Mouse (Mus musculus): ENCODE data around the gene Trpc3. TPM values are rescaled to one million over a fixed set of nuclear protein-coding genes. Genes with fewer than 3 reads are reported as not detected.

Gene Trpc3
- polyA plus RNA-seq (2012; rRNA removed) (0.16 and 0.23 TPM in 2 replicates), polyA plus RNA-seq (2014; fragmentation: Nextera tagmentation; extraction: Ambion mirVana) (0.15 and 0.35 TPM in 2 replicates)

GRCm38 (mm10) chr3:36689392-36690291 is at the start of gene Trpc3:
Gene Trpc3, minus strand, starts transcription at chr3:36690167.
- Histone ChIP-seq H3K27ac (no peak within 1 kb of the TSS), H3K4me2 (ENCODE audit: low read depth) (peak within 1 kb of the TSS; percentile 63), H3K4me3 (ENCODE audit: insufficient read depth in 1 of 2, low read depth in 2 of 2, low read length in 2 of 2) (peak within 1 kb of the TSS; percentile 39 to 49), H3K36me3 (replicated peaks; ENCODE audit: control insufficient read depth, insufficient read depth, low read depth) (no peaks in the 10 kb centered on the region), H3K4me1 (replicated peaks; ENCODE audit: control insufficient read depth in 2 of 2, insufficient read depth in 2 of 2, low read length in 1 of 2) (no peaks in the 10 kb centered on the region), H3K9me3 (ENCODE audit: control insufficient read depth, low read length) (no peaks in the 10 kb centered on the region), H3K9ac (replicated peaks) (no peak within 1 kb of the TSS; the same call in 1 of the 2 replicates), H3K27me3 (ENCODE audit: control insufficient read depth, insufficient read depth, low read length) (peaks cover 28% of the 10 kb centered on the region)
- DNase-seq (ENCODE audit: low read depth in 3 of 3, low spot score in 3 of 3) (no peak), ATAC-seq (ENCODE audit: insufficient read depth) (no peak)
- WGBS (ENCODE audit: insufficient replicate concordance), result under 1% methylated on average over 89 of the region's 91 CpGs
- no peak for TF ChIP-seq EP300 (IDR thresholded peaks at IDR 0.05; ENCODE audit: low read depth)
- TF ChIP-seq CTCF (IDR thresholded peaks at IDR 0.05; ENCODE audit: low read depth), result 0 out of 2 replicates have a peak, but pooled peaks have one; percentile 18

- no peak overlapping the region for H3K9ac ChIP-seq (replicated peaks)
- H3K9me3 ChIP-seq (ENCODE audit: control insufficient read depth, low read length), result no peaks in the 10 kb centered on the region
- H3K27ac ChIP-seq, result no peak overlapping the region
- WGBS (ENCODE audit: insufficient replicate concordance), result 49% methylated on average over 4 of the region's 4 CpGs
- H3K4me3 ChIP-seq (ENCODE audit: insufficient read depth in 1 of 2, low read depth in 2 of 2, low read length in 2 of 2), result no peak overlapping the region
- no peaks in the 10 kb centered on the region for H3K4me1 ChIP-seq (replicated peaks; ENCODE audit: control insufficient read depth in 2 of 2, insufficient read depth in 2 of 2, low read length in 1 of 2)
- no peak overlapping the region for H3K4me2 ChIP-seq (ENCODE audit: low read depth)
- ATAC-seq (ENCODE audit: insufficient read depth) (no peak), DNase-seq (ENCODE audit: low read depth in 3 of 3, low spot score in 3 of 3) (no peak)
- no peaks in the 10 kb centered on the region for H3K36me3 ChIP-seq (replicated peaks; ENCODE audit: control insufficient read depth, insufficient read depth, low read depth)
- TF ChIP-seq CTCF (IDR thresholded peaks at IDR 0.05; ENCODE audit: low read depth), result no peak
- TF ChIP-seq EP300 (IDR thresholded peaks at IDR 0.05; ENCODE audit: low read depth), result no peak
- no peaks in the 10 kb centered on the region for H3K27me3 ChIP-seq (ENCODE audit: control insufficient read depth, insufficient read depth, low read length)
These were observed 48.1 kb upstream of the Trpc3 start for GRCm38 (mm10) chr3:36738071-36738470.

DNA sequence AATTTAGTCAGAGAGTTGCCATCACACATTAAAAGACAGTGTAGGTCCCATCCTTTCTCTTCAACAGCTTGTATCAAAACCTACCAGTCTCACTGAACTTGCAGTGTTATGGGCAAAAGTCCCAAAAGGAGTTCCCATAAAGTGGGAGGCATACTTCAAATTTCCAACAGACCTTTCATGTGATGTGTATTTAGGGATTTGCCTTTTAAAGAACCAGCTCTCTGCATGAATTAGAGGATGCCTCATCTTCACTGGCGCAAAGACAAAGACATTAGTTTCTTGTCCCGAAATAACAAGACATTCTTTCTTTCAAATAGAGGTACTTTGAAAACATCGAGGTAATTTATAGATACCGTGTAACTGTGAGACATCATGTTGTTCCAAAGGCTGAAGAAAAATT is 43.1 kb upstream of the Trpc3 start:
- Histone ChIP-seq H3K9me3 (ENCODE audit: control insufficient read depth, low read length) (no peaks in the 10 kb centered on the region), H3K27ac (no peak overlapping the region), H3K36me3 (replicated peaks; ENCODE audit: control insufficient read depth, insufficient read depth, low read depth) (no peaks in the 10 kb centered on the region), H3K9ac (replicated peaks) (no peak overlapping the region), H3K4me3 (ENCODE audit: insufficient read depth in 1 of 2, low read depth in 2 of 2, low read length in 2 of 2) (no peak overlapping the region), H3K4me1 (replicated peaks; ENCODE audit: control insufficient read depth in 2 of 2, insufficient read depth in 2 of 2, low read length in 1 of 2) (no peaks in the 10 kb centered on the region), H3K27me3 (ENCODE audit: control insufficient read depth, insufficient read depth, low read length) (no peaks in the 10 kb centered on the region), H3K4me2 (ENCODE audit: low read depth) (no peak overlapping the region)
- 75% methylated on average over 4 of the region's 4 CpGs for WGBS (ENCODE audit: insufficient replicate concordance)
- ATAC-seq (ENCODE audit: insufficient read depth), result no peak
- no peak for DNase-seq (ENCODE audit: low read depth in 3 of 3, low spot score in 3 of 3)
- TF ChIP-seq EP300 (IDR thresholded peaks at IDR 0.05; ENCODE audit: low read depth), result no peak
- no peak for TF ChIP-seq CTCF (IDR thresholded peaks at IDR 0.05; ENCODE audit: low read depth)

- no peaks in the 10 kb centered on the region for H3K9me3 ChIP-seq (ENCODE audit: control insufficient read depth, low read length)
- ATAC-seq (ENCODE audit: insufficient read depth) (no peak), DNase-seq (ENCODE audit: low read depth in 3 of 3, low spot score in 3 of 3) (no peak)
- no peak overlapping the region for H3K27ac ChIP-seq
- H3K27me3 ChIP-seq (ENCODE audit: control insufficient read depth, insufficient read depth, low read length), result no peaks in the 10 kb centered on the region
- no peak overlapping the region for H3K4me3 ChIP-seq (ENCODE audit: insufficient read depth in 1 of 2, low read depth in 2 of 2, low read length in 2 of 2)
- WGBS (ENCODE audit: insufficient replicate concordance), result 64% methylated on average over 8 of the region's 8 CpGs
- H3K4me2 ChIP-seq (ENCODE audit: low read depth), result no peak overlapping the region
- TF ChIP-seq CTCF (IDR thresholded peaks at IDR 0.05; ENCODE audit: low read depth), result no peak
- TF ChIP-seq EP300 (IDR thresholded peaks at IDR 0.05; ENCODE audit: low read depth), result no peak
- no peak overlapping the region for H3K9ac ChIP-seq (replicated peaks)
- H3K4me1 ChIP-seq (replicated peaks; ENCODE audit: control insufficient read depth in 2 of 2, insufficient read depth in 2 of 2, low read length in 1 of 2), result no peaks in the 10 kb centered on the region
- H3K36me3 ChIP-seq (replicated peaks; ENCODE audit: control insufficient read depth, insufficient read depth, low read depth), result no peaks in the 10 kb centered on the region
These were observed 36.6 kb upstream of the Trpc3 start for GRCm38 (mm10) chr3:36726545-36726944.

GRCm38 (mm10) chr3:36721850-36722249 is 31.9 kb upstream of the Trpc3 start:
- no peak overlapping the region for H3K27ac ChIP-seq
- TF ChIP-seq CTCF (IDR thresholded peaks at IDR 0.05; ENCODE audit: low read depth), result no peak
- TF ChIP-seq EP300 (IDR thresholded peaks at IDR 0.05; ENCODE audit: low read depth), result no peak
- no peak overlapping the region for H3K4me2 ChIP-seq (ENCODE audit: low read depth)
- DNase-seq (ENCODE audit: low read depth in 3 of 3, low spot score in 3 of 3), result no peak
- no peaks in the 10 kb centered on the region for H3K4me1 ChIP-seq (replicated peaks; ENCODE audit: control insufficient read depth in 2 of 2, insufficient read depth in 2 of 2, low read length in 1 of 2)
- no peaks in the 10 kb centered on the region for H3K9me3 ChIP-seq (ENCODE audit: control insufficient read depth, low read length)
- WGBS (ENCODE audit: insufficient replicate concordance), result 56% methylated on average over 3 of the region's 3 CpGs
- H3K36me3 ChIP-seq (replicated peaks; ENCODE audit: control insufficient read depth, insufficient read depth, low read depth), result no peaks in the 10 kb centered on the region
- ATAC-seq (ENCODE audit: insufficient read depth), result no peak
- no peaks in the 10 kb centered on the region for H3K27me3 ChIP-seq (ENCODE audit: control insufficient read depth, insufficient read depth, low read length)
- no peak overlapping the region for H3K9ac ChIP-seq (replicated peaks)
- H3K4me3 ChIP-seq (ENCODE audit: insufficient read depth in 1 of 2, low read depth in 2 of 2, low read length in 2 of 2), result no peak overlapping the region

Measured in liver, embryonic 14.5 days (tissue).